Mouse (Mus musculus): ENCODE results near the gene Orc1.

Gene Orc1

DNA sequence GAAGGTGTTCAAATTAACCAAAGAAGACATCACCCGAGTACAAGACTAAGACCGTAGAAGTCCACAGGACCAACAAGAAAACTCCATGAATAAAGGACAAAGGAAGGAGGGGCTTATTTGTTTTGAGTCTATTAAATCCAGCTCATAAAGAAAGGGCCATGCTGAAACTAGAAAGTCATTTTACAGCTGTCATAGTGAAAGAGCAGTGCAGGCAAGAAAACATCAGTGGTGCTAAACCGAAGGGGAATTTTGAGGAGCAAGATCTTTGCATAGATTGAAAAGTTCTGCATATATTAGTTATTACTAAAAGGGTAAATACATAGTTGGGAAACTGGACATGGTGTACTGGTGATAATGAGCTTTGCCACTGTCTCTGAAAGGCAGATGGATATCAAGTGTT is 58.5 kb downstream of the Orc1 start:
- DNase-seq: no peak

DNA sequence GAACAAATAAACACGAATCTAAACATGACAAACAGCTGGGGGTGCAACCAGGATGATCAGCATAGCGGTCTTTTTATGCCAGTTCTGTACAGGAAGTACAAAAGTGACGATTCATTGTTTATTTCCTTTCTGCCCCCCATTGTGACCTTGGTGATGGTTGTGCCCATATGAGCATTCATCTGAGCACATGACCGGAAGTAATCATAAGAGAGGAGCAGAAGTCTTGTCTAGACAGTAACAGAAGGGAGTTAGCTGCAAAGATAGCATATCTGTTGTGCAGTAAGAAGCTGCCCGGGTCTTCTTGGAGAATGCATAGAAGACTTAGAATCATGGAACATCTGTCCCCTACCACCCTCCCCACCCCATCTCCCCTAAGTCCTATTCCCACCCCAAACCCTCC is 59.5 kb downstream of the Orc1 start:
- no peak for DNase-seq

DNA sequence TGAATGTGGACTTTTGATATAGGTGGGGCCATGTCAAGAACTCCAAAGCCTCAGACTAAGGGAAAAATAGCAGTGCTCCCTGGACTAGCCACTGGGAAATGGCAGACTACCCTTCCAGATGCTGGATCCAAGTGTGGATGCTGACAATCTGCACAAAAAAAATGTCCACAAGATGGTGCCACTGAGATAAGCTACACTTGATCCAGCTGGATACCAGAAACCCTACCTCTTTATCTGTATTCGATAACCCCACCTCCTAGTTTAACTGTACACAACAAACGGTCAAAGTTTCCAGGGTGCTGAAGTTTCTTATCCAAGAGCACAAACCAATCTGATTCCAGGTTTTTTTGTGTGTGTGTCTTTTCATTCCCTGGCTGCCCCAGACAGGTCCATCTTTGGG is 85.2 kb downstream of the Orc1 start:
- no peak for DNase-seq
